Mouse (Mus musculus) thymus, postnatal 36 days (tissue): ENCODE measurements around the gene Rnf224.
"Not testable (repeated sequence)": the region's sequence is repeated elsewhere in the genome, so short reads cannot be mapped to it uniquely, and the experiment has no call there.

Experiments used
- DNase-seq, 2 experiments: peaks; one replicate each; pipeline ENCODE4 v3.0.0; 2022; ENCODE audit warnings: mixed read lengths in 2 of 2

The Rnf224 gene

GRCm38 (mm10) chr2:25236614-25237013 lies at the start of gene Rnf224:
TSS of gene Rnf224 (minus strand) at chr2:25236787.
- no peak for DNase-seq

DNA sequence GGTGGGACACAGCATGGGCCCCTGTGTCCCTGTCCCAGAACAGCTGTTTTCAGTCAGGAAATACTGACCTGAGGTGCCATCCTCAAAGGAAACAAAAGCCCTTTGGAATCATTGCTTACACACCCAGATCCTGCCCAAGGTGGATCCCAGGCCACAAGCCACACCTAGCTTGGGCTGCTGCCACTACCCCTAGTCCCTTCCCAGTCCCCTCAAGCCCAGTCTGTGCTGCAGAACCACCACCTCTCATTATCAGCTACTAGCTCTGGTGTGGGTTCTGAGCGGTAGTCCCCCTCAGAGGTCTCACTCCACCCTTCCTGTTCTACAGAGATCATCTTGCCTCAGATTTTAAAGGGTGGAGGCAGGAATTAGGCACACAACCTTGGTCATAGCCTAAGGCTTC lies 49.7 kb upstream of the Rnf224 start:
- DNase-seq, result no peak

DNA sequence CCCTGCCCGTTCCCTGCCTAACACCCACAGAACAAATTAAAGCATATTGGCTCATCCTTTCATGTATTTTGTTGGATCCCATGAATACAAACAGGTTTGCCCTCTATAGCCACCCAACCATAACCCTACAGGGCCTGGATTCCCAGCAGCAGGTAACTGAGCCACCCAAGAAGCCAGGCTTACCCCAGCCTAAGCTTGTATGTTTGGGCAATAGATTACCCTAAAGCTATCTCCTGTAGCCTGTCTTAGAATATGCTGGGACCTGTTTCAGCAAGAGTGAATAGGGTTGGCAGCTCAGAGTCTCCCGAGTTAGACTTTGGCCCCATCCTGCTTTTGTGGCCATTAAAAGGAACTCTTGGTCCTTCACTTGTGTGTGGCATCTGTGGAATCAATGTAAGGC lies 49.0 kb upstream of the Rnf224 start:
- DNase-seq, result no peak

DNA sequence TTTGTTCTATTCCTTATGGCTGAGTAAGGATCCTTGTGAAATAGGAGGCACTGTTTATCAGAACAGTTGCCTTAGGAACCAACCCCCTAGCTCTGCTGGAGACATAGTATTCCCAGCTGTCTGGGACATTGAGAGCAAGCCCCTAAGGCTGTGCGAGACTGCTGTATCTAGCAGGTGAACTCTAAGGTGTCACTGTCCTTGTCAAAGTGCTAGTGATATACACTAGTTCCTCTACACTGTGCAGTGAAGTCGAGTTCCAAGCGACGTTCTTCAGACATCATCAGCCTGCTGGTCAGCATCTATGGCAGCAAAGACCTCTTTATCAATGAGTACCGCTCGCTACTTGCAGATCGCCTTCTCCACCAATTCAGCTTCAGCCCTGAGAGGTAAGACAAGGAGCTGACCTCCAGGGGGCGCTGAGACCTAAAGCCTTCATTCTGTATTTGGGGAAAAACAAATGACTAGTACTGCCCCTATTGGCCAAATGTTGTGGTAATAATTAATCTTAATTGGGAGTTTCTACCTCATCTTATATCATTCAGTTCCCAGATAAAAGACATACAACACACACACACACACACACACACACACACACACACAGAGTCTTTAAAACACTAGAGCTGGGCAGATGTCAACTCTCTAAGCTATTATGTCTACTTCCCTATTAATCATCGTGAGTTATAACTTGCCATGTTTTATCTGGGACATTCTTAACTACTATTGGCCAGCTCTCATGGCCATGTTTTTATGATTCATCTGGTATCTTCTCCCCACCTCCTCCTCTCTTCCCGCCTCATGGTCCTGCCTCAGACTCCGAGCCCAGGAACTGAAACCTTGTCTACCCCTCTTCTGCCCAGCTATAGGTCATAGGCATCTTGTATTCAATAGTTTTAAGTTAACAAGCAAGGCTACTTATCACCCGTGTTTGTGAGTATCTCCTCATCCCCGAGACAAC lies 42.6 kb upstream of the Rnf224 start:
- peak; percentile 63 to 70 for DNase-seq

DNA sequence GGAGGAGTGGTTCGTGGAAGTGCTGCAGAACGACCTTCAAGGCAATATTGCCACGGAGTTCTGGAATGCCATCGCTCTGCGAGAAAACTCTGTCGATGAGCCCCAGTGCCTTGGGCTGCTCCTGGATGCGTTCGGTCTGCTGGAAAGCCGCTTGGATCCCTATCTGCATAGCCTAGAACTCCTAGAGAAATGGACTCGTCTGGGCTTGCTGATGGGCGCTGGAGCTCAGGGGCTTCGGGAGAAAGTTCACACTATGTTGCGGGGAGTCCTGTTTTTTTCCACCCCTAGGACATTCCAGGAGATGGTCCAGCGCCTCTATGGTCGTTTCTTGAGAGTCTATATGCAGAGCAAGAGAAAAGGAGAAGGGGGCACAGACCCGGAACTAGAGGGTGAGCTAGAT lies 36.4 kb upstream of the Rnf224 start:
- no peak for DNase-seq

- DNase-seq, result no peak
These were observed 35.9 kb upstream of the Rnf224 start for GRCm38 (mm10) chr2:25272515-25272914.

- DNase-seq, result peak; percentile 96
These were observed 35.4 kb upstream of the Rnf224 start, which contains the start of the genes Ssna1 and Anapc2 for GRCm38 (mm10) chr2:25271827-25272511. TSS of gene Ssna1 (minus strand) at chr2:25272438. TSS of gene Anapc2 (plus strand) at chr2:25272478.

DNA sequence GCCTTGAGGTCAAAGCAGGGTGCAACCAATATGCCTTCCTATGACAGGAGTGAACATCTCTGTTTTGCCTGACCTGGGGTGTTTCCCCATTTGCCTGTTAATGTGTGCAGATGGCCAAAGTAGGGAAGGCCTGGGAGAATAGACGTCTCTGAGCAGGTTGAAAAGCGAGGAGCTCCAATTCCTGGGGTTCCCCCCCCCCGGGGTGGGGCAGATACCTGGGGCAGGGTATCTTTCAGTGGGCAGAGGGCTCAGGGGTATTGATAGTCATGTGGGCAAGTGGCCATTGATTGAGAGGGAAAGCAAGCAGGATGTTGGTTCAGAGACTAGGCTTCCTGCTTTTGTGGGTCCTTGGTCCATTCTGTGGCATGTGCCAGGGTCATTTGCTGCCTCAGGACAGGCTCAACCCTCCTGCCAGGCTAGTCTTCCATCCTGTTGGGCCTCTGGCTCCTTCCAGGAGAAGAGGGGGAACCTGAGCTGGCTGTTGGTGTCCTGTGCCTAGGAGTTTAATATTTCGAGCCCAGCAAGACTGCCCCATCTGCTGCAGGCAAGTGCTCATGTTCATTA lies 31.2 kb upstream of the Rnf224 start:
- no peak for DNase-seq

DNA sequence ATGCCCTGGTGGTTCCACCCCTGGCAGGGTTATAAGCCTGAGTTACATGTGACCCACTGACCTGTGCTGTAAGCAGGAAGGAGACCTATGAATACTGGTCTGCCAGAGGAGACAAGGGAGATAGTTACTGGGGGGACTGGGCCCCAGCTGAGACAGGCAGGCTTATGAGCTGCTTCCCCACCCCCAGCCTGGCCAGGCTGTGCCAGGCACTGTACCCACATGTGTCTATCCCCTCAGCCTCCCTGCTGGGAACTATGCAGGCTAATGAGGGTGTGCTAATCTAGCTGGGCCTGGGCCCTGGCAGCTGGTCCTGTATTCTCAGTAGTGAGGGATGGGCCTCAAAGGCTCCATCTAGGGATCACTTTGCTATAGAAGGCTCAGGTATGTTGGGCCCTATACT lies 30.7 kb upstream of the Rnf224 start:
- DNase-seq, result no peak

DNA sequence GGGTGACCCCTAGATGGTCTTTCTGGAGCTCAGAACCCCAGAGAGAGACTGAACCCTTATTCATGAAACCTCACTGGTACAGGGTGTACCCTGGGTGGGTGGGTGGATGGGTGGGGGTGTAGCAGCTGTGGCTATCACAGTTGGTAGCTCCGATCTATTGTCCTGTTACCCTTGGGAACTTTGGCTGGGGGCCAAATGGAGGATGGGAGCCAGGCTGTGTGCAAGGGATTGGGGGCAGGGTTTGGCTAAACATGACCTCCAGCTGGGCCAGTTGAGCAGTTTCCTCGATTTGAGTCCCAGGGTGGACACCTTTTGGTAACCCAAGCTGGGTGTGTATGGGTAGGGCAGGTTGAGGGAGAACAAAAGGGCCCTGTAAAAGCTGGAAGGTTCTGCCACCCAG lies 30.1 kb upstream of the Rnf224 start:
- no peak for DNase-seq

DNA sequence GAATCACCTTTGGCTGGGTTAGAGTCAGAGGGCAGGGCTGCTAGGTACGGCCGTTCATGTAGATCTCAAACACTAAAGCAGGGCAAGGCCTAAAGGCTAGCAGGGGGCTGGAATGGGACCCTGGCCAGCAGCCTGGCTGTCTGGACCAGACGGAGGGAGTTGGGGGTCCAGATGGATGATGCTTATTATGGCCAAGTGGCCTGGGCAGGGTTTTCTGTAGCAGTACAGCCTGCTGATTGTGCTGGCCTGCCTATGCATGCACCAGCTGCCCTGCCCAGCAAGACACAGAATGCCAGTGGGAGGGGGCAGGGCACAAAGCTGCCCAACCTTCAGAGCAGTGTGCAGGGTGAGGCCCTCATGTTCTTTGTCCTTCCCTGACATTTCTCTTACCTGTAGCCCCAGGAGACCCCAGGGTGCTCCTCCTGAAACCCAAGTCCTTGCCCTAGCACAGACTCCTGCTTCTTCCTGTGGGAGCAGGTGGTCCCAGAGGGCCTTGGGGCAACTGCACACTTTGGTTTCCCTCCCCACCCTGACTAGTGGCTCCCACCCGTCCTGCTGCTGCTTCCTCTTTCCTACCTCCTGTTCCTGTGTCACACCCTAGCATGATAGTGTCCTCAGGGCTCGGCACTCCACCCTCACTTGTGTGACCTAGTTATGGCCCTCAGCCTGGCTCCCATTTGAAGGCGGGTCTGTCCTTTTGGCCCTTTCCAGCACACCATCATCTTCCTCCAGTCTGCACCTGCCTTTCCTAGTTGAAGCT lies 29.5 kb upstream of the Rnf224 start:
- DNase-seq, result no peak

GRCm38 (mm10) chr2:25264851-25265250 lies 28.3 kb upstream of the Rnf224 start:
- no peak for DNase-seq

DNA sequence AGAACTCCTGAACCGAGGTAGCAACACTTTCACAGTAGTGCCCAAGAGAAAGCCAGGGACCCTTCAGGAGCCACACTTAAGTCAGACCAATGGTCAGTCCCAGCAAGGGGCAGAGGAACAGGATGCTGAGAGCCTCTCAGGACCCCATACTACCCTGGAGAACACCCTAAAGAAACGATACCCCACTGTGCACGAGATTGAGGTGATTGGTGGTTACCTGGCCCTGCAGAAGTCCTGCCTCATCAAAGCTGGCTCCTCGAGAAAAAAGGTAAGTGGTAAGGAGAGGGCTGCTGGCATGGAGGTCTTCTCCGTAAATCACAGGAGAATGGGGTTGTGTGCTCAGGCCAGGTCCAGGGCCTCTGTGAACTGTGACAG lies 27.7 kb upstream of the Rnf224 start:
- no peak for DNase-seq

DNA sequence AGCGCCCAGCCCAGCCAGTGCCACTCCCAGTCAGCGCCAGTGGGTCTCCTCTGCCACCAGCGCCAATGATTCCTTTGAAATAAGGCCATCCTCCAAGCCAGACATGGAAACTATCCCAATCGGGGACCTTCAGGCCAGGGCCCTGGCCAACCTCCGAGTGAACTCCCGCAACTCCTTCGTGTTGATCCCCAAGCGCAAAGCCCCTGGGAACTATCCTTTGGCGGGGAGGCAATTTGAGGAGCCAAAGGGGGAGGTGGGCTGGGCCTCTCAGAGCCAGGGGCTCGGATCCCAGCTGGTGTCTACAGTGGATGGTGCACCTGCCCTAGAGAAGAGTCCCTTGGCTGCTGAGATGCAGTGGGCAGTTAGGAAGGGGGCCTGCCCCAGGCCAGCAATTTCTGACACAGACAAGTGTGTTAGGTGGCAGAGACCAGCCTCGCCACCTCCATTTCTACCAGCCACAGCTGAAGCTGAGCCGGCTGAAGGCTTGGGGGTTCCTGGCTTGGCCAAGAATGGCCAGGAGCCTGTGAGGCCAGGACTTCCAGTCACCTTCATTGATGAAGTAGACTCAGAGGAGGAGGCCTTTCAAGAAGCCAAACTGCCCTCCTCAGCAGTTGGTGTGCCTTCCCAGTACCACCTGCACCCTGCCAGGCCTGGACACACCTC lies 27.2 kb upstream of the Rnf224 start:
- no peak for DNase-seq

DNA sequence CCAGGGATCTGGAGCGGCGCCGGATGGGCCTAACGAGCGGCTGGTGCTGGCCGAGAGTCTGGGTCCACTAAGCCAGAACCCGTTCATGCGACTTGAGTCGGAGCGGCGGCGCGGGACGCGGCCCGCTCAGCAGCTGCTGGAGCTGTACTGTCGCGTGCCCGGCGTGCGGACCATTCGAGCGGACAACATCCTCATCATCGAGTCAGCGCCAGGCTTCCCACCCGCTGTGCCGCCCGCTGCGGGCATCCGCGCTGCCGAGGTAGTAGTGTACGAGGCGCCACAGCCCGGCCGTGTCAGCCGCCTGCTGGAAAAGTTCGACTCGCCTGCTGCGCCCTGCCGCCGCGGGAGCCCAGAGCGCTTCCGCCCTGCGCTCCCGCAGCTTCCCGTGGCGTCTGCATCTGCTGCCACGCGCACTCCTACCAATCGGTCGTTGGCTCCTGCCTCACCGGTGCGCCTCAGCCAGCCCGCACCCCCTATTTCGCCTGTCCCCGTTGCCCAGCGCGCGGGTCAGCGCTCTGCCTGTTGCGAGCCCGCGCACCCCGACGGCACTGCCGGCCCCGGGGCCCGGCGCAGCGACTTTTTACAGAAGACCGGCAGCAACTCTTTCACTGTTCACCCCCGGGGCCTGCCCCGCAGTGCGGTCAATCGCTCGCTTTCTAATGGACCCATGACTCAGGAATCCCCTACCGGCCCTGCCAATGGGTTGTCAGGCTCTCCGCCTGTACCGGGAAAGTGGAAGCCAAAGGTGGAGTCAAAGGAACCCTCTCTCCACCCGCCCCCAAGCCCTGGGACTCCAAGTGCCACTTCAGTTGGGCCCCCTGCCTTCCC lies 26.4 kb upstream of the Rnf224 start:
- DNase-seq, result peak; percentile 54 to 69

- peak; percentile 93 to 96 for DNase-seq
These were observed 25.7 kb upstream of the Rnf224 start, which contains the start of gene Tprn for GRCm38 (mm10) chr2:25262291-25262767. TSS of gene Tprn (plus strand) at chr2:25262618.

- DNase-seq, result no peak
These were observed 25.3 kb upstream of the Rnf224 start for GRCm38 (mm10) chr2:25261870-25262269.

DNA sequence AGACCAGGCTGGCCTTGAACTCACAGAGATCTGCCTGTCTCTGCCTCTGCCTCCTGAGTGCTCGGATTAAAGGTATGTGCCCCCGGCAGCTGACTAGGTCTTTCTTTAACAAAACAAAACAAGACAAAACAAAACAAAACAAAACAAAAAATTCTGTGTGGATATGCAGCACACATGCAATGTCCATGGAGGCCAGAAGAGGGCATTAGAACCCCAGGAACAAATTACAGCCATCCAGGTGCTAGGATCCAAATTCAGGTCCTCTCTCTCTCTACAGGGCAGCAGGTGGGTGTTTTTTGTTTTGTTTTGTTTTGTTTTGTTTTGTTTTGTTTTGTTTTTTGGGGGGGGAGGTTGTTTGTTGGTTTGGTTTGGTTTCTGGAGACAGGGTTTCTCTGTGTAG lies 22.3 kb upstream of the Rnf224 start:
- no peak for DNase-seq

- DNase-seq, result not testable (repeated sequence)
These were observed 20.7 kb upstream of the Rnf224 start for GRCm38 (mm10) chr2:25257250-25257649.

DNA sequence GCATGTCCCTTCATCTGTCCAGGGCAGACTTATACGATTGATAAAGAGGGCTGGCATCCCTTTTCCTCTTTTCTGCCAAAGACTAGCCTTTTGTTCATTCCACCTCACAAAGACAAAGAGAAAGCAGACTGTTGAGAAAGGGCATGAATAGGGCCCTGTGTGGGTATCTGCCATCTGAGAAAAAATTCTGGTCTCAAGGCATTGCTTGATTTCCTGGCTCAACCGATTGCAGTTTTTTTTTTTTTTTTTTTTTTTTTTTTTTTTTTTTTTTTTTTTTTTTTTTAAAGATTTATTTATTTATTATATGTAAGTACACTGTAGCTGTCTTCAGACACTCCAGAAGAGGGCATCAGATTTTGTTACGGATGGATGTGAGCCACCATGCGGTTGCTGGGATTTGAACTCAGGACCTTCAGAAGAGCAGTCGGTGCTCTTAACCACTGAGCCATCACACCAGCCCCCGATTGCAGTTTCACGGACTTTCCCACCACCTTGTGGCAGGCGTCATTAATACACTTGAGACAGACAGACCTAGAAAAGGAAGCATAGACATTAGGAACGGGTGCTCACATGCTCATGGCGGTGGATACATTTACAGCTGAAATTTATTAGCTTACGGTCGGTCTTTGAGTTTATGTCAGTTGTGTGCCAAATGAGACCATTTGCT lies 20.0 kb upstream of the Rnf224 start:
- DNase-seq, result peak; percentile 61 to 65
